Mouse (Mus musculus) C2C12 (cell line): ENCODE data around the gene Pls1.

Source experiments
- CEBPB ChIP-seq: IDR thresholded peaks from one replicate; pipeline ENCODE4 v1.6.1; 2011; ENCODE audit warnings: low read depth, mild to moderate bottlenecking, control low read depth, moderate library complexity
- CTCF ChIP-seq: IDR thresholded peaks from one replicate; pipeline ENCODE4 v1.5.1; 2011; ENCODE audit not compliant: control insufficient read depth, insufficient read depth, insufficient read length
- MAX ChIP-seq: IDR thresholded peaks from one replicate; pipeline ENCODE4 v1.6.1; 2011; ENCODE audit warnings: mild to moderate bottlenecking, control low read depth
- MYOD1 ChIP-seq: IDR thresholded peaks from one replicate; pipeline ENCODE4 v1.6.1; 2011; ENCODE audit warnings: low read depth; ENCODE audit not compliant: control insufficient read depth, insufficient read length
- USF1 ChIP-seq: IDR thresholded peaks from one replicate; pipeline ENCODE4 v1.6.1; 2011; ENCODE audit warnings: low read depth, mild to moderate bottlenecking, control low read depth, moderate library complexity

GRCm38 (mm10) chr9:95805449-95805848, 39.7 kb downstream of the Pls1 start:
- TF ChIP-seq CTCF (no peak), USF1 (no peak), MAX (no peak), MYOD1 (no peak), CEBPB (no peak)
